Mouse (Mus musculus) c-Kit-positive CD71-negative TER-119-negative erythroid progenitor cells, embryonic 14.5 days (primary cell): ENCODE data around the gene Bmx.

Experiments used
- DNase-seq: peaks from one replicate; pipeline ENCODE4 v3.0.0-alpha.2; 2013; ENCODE audit warnings: low read depth

Bmx gene

DNA sequence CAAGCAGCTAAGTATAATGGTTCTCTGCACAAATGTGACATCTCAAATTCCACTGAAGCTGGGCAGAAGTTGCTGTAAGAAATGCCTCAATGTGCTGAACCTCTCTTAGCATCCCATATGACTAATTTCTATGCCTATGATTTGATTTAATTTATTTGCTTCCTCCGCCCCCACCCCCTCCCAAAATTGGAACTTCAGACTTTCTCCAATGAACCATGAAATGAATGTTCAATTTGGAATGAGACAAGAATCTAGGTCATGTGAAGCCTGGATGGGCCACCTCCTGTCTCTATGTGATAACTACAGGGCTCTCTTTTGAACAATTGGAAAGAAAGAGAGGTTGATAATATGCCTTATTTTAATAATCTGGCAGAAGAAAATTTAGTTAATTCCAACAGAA lies 82.7 kb downstream of the Bmx start:
- no peak for DNase-seq

DNA sequence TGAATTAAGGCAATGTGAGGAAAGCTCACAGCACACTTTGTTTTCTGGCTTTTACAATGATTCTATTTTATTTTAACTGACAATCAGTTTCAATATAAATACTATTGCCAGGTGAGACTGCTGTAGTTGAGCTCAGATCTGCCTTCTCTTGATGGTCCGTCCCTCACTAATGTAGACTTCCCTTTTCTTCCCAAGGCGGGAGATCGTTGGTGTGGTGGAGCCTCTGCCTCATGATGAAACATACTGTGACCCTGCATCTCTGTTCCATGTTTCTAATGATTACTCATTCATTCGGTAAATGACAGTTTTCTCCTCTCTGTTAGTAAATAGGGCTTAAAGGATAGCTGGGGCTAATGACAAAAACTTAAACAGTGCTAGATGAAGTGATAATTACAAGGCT lies 84.1 kb downstream of the Bmx start:
- no peak for DNase-seq

DNA sequence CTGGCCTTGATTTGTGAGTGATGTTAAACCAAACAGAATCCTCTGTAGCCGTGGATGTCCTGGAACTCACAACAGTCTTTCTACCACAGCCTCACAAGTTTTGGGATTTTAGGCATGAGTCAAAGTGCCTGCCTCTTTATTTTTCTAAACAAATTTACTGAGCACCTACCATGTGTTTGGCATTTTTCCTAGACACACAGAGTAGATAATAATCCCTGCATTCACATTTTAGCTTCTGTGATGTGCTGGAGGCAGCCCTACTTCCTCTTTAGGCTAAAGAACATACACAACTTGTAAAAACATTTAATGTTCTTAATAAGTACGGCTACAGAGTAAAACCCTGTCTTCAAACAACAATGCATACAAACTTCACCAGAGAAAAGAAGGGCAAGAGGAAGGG lies 87.0 kb downstream of the Bmx start:
- no peak for DNase-seq

DNA sequence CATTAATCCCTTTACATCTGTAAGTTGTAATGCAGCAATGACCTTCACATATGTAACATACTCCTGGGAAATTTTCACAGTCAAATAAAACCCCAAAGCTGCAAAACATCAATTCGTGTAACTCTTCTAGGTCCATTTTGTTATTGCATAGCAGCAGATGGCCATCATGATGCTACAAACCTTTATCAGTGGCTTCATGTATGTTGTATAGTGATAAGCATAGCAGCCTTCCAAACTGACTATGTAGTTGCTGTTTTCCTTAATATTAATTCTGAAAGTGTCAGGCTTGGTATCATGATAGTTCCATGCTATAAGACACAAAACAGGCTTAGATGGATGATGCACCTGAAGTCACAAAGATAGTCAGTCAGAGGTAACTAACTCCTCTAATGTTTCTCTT lies 93.3 kb downstream of the Bmx start:
- DNase-seq, result no peak

DNA sequence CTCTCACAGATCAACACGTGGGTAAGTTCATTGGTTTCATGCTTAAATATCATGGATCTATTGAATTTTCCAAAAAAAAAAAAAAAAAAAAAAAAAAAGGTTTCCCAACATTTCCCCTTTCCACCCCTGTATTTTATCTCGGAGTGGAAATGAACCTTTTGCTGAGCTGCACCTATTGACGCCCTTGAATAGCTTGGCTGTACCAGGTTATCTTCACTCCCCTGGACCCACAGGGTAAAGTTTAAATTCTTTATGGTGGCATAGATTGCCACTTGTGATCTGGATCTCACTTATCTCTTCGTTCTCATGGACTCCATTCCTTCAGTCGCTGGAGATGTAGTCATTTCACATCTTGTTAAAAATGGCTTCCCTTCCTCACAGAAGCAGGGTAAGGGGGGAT lies 103.4 kb downstream of the Bmx start:
- no peak for DNase-seq

DNA sequence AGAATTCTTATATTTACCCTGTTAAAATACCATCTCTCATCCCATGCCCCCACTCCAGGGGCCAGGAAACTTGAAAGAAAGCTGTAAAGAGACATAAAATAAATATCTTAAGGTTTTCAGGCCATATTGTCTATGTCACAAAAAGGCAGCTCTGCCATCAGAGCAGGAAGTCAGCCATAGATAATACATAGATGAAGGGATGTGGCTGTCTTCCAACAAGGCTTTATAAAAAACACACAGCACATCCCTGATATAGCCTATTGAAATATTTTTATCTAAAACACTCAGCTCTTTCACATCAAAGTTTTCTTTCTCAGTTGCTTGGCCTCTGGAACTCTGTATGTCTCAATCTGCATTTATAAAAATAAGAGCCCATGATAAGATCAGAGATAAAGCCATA lies 104.4 kb downstream of the Bmx start:
- no peak for DNase-seq

DNA sequence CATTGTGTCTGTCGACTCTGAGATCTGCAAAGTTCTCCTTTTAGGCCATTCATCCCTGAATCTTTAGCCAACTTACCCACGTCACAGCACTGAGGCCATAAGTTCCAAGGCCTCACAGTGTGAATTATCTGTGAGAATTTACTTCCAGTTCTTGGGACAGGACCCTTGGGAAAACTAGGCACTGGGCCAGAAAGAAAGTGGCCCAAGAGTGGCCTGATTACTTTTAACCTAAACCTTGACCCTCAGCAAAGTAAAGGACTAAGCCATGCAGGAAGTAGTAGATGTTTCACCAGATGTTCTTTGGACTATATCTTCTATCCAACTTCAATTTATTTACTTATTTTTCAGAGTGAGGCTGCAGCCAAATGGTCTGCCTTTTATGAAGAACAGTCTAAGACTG lies 105.3 kb downstream of the Bmx start:
- DNase-seq, result no peak

DNA sequence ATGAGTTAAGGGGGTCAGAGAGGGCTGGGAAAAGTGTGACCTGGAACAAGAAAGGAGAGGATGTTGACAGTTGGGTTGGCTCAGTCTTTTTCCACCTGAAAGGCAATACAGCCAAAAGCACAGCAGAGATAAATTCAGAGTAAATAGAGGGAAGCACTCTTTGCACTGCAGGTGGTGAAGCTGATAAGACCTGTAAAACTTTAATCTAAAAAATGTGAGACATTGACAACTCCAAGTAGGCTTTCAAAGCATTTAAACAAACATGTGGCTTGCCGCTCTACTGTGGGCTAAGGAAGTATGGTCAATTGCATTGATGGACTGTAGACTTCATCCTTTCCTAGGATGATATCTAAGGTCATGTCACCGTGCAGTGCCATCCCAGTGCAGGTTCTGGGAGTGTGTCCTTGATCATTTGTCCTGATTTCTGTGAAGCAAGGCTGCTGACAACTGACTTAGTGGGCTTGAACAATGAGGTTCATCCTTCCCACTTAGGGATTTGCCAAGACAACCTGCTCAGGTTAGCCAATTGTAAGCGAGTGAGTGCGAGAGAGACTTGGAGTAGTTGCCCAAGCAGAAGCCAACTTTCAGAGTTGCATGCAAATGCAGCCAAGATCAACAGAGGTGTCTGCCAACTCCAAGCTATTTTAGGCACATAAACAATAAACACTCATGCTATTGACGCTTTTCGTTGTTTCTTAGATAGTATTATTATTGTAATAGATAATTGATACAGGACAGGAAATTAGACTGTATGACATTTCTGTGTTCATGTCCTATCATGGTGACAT lies 112.3 kb downstream of the Bmx start:
- DNase-seq, result no peak
